Mouse (Mus musculus): ENCODE measurements at regions not wholly inside any gene's neighbourhood (a gene's known extent, or its start where the extent isn't known, plus 50 kb on each side); places are given as distances from the start of the nearest gene placed in this dataset.

- no peak for DNase-seq (ENCODE audit: low read depth, low spot score)
Measured at GRCm38 (mm10) chr1:193800998-193801397, 430.9 kb upstream of the Camk1g start.

- no peak for DNase-seq (ENCODE audit: low read depth, low spot score)
Measured at GRCm38 (mm10) chr1:193790579-193790978, 420.5 kb upstream of the Camk1g start.

GRCm38 (mm10) chr1:193788496-193788895 lies 418.4 kb upstream of the Camk1g start:
- DNase-seq (ENCODE audit: low read depth, low spot score): no peak

DNA sequence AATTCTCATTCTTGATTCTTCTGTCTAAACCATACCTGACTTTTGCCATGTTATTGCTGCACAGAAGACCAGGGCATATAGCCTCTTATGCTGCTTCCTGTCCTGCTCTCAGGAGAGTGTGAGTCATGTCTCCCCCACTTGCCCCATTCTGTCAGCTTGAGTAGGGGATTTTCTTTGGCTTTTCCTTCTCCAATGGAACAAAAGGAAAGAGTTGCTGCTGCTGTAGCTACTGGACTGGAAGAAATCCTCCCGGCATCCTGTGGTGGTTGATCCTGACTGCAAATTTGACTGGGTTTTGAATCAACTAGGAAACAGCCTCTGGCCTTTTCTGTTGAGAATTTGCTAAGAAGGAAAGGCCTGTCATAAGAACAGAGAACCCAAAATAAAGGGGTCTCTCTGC lies 417.3 kb upstream of the Camk1g start:
- no peak for DNase-seq (ENCODE audit: low read depth, low spot score)

DNA sequence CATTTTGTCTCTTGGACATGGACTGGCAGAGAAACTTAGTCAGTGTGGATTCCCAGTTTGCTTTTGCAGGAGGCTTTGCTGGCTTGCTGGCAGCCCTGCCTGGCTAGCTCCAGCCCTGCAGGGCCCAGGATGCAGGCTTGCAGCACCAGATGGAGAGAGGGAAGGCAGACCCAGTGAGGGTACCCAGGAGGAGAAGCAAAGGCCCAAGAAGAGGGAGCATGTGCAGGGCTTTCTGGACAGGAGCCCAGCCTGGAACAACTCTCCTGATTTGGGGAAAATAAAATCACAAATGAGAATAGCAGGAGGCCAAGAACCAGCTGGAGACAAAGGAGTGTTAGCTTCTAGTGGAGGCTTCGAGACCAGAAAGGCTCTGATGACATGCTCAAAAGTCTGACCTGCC lies 414.9 kb upstream of the Camk1g start:
- DNase-seq (ENCODE audit: low read depth, low spot score): no peak

GRCm38 (mm10) chr1:193784526-193784925 lies 414.4 kb upstream of the Camk1g start:
- no peak for DNase-seq (ENCODE audit: low read depth, low spot score)

DNA sequence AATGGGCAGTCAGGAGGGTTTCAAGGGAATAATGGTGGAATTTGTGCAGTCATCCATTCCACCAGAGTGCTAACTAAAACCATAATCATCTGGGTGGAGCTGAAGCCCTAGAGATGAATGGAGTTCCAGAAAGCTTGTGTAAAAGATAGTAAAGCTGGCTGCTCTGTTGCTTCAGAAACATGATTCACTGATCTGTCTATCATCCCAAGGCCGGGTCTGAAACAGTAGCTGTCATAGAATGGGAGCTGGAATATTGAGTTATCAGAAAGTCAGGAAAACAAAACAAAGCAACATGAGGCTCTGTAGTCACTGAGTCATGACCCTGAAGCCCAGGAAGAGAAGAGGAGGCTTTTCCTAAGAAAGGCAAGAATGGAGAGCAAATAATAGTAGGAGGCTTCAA lies 408.1 kb upstream of the Camk1g start:
- DNase-seq (ENCODE audit: low read depth, low spot score): no peak

DNA sequence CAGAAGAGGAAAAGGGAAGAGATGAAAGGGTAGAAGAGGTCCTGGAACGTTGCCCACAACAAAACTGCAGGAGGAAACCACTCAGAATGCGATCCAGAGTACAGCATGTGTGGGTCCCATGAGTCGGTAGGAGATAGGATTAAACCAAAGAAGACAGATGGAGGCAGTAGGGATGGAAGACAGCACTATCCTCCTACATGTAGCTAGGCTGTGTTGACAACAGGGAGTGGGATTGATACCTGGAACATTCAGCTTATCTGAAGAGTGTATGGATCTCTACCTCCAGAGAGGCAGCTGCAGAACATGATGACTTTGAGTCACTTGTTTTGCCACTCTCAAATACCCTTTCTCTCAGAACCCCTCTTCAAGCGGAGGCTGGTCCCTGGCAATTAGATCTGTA lies 399.4 kb upstream of the Camk1g start:
- DNase-seq (ENCODE audit: low read depth, low spot score): no peak

GRCm38 (mm10) chr1:193764103-193764502 lies 394.0 kb upstream of the Camk1g start:
- no peak for DNase-seq (ENCODE audit: low read depth, low spot score)

- DNase-seq (ENCODE audit: low read depth, low spot score): no peak
Measured at GRCm38 (mm10) chr1:193751819-193752251, 381.7 kb upstream of the Camk1g start.

DNA sequence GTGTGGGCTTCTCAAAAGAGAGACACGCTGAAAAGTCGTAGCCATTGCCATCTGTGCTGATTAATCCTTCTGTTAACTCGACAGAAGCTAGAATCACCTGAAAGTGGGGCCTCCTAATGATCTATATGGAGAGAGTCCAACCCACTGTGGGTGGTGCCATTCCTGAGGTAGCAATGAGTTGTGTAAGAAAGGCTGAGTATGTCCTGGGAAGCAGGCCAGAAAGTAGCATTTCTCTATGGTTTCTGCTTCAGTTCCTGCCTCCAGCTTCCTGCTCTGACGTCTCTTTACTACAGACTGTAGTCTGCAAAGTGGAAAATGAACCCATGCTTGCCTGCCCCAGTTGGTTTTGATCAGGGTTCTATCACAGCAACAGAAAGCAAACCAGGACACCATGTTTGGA lies 380.8 kb upstream of the Camk1g start:
- DNase-seq (ENCODE audit: low read depth, low spot score): no peak

DNA sequence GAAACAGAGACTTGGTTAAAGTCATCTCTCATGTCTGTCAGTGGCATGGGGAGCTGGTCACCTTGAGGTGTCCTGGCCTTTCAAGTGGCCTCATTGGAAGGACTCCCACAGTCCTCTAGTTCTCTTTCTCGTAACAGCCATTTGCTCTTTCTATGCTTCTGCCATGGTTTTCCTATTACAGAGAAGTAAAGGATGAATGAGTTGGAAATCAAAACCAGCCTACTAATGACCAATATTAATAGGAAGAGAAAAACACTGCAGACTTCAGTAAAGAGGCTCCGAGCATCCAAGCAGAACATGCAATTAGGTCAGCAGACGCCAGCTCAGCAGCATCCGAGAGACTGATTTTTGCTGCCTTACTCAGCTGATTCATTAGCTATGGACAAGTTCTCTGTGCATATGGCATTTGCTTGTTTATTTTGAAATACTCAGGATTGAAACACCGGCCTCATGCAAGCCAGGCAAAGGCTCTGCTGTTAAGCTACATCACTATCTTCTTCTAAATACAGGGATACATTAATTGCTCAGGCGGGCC lies 377.4 kb upstream of the Camk1g start:
- DNase-seq (ENCODE audit: low read depth, low spot score): no peak

- DNase-seq (ENCODE audit: low read depth, low spot score): no peak
Measured at GRCm38 (mm10) chr1:193742688-193743087, 372.6 kb upstream of the Camk1g start.

GRCm38 (mm10) chr1:193738821-193739220 lies 368.7 kb upstream of the Camk1g start:
- no peak for DNase-seq (ENCODE audit: low read depth, low spot score)

- DNase-seq (ENCODE audit: low read depth, low spot score): no peak
Measured at GRCm38 (mm10) chr1:193735949-193736518, 365.9 kb upstream of the Camk1g start.

- DNase-seq (ENCODE audit: low read depth, low spot score): no peak
Measured at GRCm38 (mm10) chr1:193734014-193734763, 364.1 kb upstream of the Camk1g start.

DNA sequence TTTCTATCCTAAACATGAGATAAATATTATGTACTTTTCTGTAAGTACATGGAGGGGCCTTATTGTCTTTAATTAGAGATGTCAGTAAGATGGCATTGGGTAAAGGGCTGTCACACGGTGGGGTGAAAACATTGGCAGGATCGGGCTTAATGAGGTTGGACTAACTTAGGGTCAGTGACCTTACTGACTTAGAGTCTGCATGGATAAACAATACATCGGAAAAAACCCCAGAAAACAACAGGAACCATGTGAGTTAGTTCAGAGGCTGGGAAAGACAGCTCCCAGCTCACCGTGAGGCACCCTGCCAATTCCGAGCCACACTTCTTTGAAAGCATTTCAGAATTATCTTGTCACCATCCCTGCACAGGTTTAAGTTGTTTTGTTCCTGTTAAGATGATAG lies 363.3 kb upstream of the Camk1g start:
- no peak for DNase-seq (ENCODE audit: low read depth, low spot score)

- no peak for DNase-seq (ENCODE audit: low read depth, low spot score)
Measured at GRCm38 (mm10) chr1:193732113-193732512, 362.0 kb upstream of the Camk1g start.

DNA sequence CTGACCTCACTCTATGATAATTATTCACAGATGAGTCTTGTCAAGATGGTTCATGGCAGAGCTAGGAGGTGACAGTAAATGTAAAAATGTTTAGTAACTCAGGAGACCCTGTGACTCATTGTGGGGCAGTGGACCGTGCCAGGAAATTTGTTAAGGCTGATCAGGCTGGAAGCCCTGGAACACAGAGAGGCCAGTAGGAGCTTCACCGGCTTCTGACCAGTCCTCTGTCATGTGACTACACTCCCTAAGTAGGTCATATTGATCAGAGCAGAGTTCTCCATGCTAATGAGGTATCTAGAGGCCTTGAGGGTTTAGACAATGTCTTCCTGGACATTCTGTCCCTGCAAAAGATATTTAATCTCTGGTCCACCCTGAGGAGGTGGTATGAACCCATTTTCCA lies 351.8 kb upstream of the Camk1g start:
- DNase-seq (ENCODE audit: low read depth, low spot score): no peak

- DNase-seq (ENCODE audit: low read depth, low spot score): no peak
Measured at GRCm38 (mm10) chr1:193720420-193720851, 350.3 kb upstream of the Camk1g start.

- DNase-seq (ENCODE audit: low read depth, low spot score): no peak
Measured at GRCm38 (mm10) chr1:193715328-193715727, 345.2 kb upstream of the Camk1g start.

- DNase-seq (ENCODE audit: low read depth, low spot score): no peak
Measured at GRCm38 (mm10) chr1:193714631-193715030, 344.5 kb upstream of the Camk1g start.

DNA sequence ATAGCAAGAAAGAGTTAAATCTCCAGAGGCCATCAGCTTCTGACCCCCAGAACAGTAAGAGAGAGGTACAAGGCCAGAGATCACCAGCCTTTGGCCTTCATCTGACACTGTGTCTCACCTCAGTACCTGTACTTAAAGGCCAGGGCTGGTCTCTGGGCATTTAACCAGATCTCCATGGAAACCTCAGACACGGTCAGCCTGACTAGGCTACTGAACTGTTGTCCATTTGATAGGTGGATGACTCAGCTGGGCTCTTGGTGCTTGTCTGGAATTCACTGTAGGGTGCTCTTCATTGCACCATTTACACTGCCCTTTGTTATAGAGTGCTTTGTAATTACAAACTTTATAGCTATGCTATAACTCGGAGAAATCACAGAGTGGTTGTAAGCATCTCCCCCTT lies 335.1 kb upstream of the Camk1g start:
- DNase-seq (ENCODE audit: low read depth, low spot score): no peak
